Mouse (Mus musculus) heart, adult 8-10 months (tissue): ENCODE measurements around the gene Degs2. TPM values are rescaled to one million over a fixed set of nuclear protein-coding genes. Genes with fewer than 3 reads are reported as not detected.

Source experiments
- DNase-seq: peaks from one replicate; pipeline ENCODE4 v3.0.0; 2022; ENCODE audit warnings: low spot score
- microRNA-seq: library from miRNA; unstranded; fragments of <30 nt; microRNA quantifications from one replicate; pipeline ENCODE4 v1.2.0, GENCODE M21; 2022
- total RNA-seq, 4 experiments: library from RNA; stranded (reverse); gene quantifications; 2 replicates each; pipeline ENCODE4 v1.2.4; 2022

Degs2 gene
- total RNA-seq, 4 experiments from 2014 or later, result 0.25 to 1.00 (median 0.56) TPM

- DNase-seq, result no peak
These were observed 48.5 kb downstream of the Degs2 start for GRCm38 (mm10) chr12:108653358-108654335.

- no peak for DNase-seq
These were observed 51.0 kb downstream of the Degs2 start for GRCm38 (mm10) chr12:108651053-108651660.

GRCm38 (mm10) chr12:108647784-108648183, 54.3 kb downstream of the Degs2 start:
- DNase-seq, result no peak

GRCm38 (mm10) chr12:108646234-108646633, 55.9 kb downstream of the Degs2 start:
- no peak for DNase-seq

GRCm38 (mm10) chr12:108642019-108642418, 60.1 kb downstream of the Degs2 start:
- no peak for DNase-seq

GRCm38 (mm10) chr12:108639126-108639525, 63.0 kb downstream of the Degs2 start:
- DNase-seq, result no peak

- no peak for DNase-seq
These were observed 64.7 kb downstream of the Degs2 start for GRCm38 (mm10) chr12:108637440-108637839.

GRCm38 (mm10) chr12:108635501-108635900, 66.6 kb downstream of the Degs2 start:
- DNase-seq, result no peak

GRCm38 (mm10) chr12:108634031-108634430, 68.1 kb downstream of the Degs2 start:
- no peak for DNase-seq

- no peak for DNase-seq
These were observed 69.6 kb downstream of the Degs2 start for GRCm38 (mm10) chr12:108632501-108632900.

- no peak for DNase-seq
These were observed 71.1 kb downstream of the Degs2 start for GRCm38 (mm10) chr12:108630741-108631688.

- DNase-seq, result no peak
These were observed 72.6 kb downstream of the Degs2 start for GRCm38 (mm10) chr12:108629556-108629955.

Small RNA genes within 50 kb of the gene (microRNA-seq; reads per million reads assigned to microRNA genes)
- not detected for gene Gm23872
- gene Mir342, result 848 reads per million, percentile 81 among the genes with 10 or more reads in this experiment

Other genes with a start within 250 kb of the Degs2 start
- gene Evl, start 147.6 kb downstream of the Degs2 start, total RNA-seq, result 10 to 100 TPM; 29.0 to 41.2 (median 32.4) TPM
- gene Yy1, start 90.7 kb upstream of the Degs2 start, total RNA-seq, result 10 to 100 TPM; 24.8 to 34.8 (median 28.6) TPM
- gene Slc25a29, start 133.6 kb upstream of the Degs2 start, total RNA-seq, result 10 to 100 TPM; 13.1 to 16.9 (median 14.1) TPM
- gene Slc25a47, start 133.7 kb upstream of the Degs2 start, total RNA-seq, result 1 to 10 TPM; 6.9 to 7.6 (median 7.3) TPM
- gene Wdr25, start 191.3 kb upstream of the Degs2 start, total RNA-seq, result 1 to 10 TPM; 5.3 to 7.4 (median 6.4) TPM
- gene Wars, start 191.9 kb upstream of the Degs2 start, total RNA-seq, result 10 to 100 TPM; 31.0 to 36.9 (median 34.0) TPM